Mouse (Mus musculus) thymus, postnatal 10 days (tissue): ENCODE results near the gene Zeb2.
A peak's percentile ranks its signal among the peaks of the same experiment; 100 is the strongest.
"Not testable (repeated sequence)": the region's sequence is repeated elsewhere in the genome, so short reads cannot be mapped to it uniquely, and the experiment has no call there.

Experiments used
- DNase-seq, 2 experiments: peaks; one replicate each; pipeline ENCODE4 v3.0.0; 2021; ENCODE audit warnings: low spot score in 2 of 2

Zeb2 gene

GRCm38 (mm10) chr2:45112021-45112747, 5.0 kb downstream of the Zeb2 start:
- no peak for DNase-seq

DNA sequence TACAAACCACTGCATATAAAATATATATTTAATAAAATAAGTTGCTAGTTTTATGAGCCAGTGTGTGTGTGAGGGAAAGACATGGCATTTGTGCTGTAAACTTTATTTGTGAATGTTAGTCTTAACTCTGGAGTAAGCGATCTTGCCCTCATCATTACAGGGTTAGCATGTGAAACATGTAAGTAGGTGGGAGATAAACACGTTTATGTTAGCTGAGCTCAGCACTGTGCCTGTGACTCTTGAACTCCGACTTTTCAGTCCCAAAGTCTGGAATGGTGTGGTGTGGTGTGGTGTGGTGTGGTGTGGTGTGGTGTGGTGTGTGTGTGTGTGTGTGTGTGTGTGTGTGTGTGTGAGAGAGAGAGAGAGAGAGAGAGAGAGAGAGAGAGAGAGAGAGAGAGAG, 5.6 kb downstream of the Zeb2 start:
- not testable (repeated sequence) for DNase-seq

DNA sequence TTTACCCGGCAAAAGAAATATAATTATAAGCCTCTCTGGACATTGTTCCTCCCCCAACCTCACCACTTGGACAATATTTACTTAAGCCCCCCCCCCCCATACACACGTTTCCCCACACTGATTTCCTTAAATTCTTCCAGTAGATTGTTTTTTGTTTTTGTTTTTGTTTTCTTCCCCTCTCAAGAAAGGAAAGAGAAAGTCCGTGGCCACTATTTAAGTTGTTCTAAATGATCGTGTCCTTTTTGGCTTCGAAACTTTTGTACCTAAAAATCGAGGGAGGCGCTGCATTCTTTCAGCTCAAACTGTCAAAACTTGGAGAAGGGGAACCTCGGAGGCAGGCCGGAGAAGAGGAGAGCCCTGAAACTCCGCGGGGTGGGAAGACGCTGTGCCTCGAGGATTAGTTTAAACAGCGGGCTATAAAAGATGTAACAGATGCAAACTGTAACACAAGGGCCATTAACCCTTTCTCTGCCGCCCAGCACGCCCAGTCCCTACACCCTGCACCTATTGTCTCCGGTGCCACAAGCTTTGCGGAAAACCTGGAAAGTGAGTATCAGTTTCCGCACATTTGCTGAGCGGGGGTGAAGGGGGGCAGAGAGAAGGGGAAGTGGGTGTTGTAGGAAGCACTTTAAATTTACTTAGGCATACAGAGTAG, 6.3 kb downstream of the Zeb2 start:
- DNase-seq, result peak in 1 of 2 experiments; percentile 13

DNA sequence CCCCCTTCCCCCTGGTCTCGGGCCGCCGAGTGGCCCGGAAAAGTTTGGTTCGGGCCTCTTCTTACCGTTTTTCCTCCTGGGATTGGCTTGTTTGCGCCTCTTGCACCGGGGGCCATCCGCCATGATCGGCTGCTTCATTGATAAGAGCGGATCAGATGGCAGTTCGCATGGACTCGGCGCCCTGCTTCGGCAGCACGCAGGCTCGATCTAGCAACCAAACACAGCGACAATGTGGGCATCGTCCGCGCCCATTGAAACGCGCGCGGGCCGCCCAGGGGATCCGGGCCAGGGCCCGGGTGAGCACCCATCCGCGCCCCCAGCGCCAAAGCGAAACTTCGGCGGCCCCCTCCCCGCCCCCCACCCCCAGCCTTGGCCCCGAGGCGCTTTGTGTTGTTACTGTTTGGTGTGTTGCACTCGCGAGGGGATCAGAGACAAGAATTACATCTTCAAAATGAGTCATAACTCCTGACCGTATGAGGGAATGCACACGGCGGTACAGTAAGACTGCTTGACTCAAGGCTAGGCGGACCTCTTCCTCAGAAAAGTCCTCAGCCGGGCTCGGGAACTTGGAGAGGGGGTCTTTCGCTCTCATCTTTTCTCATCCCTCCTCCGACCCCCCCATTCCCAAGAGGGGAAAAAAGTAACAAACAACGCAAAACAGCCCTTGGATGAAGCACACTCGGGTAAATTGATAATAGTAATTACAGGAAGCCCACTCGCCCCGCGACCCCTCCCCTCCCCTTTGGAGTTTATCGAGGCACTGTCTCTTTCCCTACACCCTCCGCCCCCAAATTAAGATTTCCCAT, 7.0 kb downstream of the Zeb2 start:
- peak in 1 of 2 experiments; percentile 33 for DNase-seq

DNA sequence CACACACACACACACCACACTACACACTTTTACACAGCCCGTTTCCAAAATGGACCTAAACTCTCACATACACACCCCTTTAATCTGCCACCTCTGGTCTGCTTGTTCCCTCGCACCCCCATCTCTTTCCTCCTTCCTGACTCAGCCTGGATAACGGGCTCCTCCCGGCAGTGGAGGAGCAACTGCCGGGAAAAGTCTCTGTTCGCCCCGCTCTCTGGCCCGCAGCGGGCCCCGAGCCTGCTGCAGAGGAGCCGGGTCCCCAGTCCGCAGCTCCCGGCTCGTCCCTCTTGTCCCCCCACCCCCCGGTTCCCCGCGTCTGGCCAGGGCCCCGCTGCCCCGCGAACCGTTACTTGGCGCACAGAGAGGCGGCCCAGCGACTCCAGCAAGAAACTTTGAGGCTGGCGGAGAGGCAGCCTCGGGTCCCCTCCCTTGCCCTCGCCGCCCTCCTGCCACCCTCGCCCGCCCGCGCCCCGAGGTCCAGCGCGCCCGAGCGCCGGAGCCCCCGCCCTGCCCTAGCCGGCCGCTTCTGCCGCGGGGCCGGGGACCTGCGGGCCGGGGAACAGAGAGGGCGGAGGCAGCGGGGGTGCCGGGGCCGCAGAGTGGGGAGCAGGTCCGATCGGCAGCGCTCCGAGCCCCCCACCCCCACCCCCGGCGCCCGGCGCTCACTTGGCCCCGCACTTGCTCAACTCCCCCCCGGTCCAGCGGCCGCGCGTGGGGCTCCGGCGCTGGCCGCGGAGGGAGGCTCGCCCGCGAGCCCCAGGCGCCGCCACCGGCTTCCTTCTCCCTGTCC, 7.8 kb downstream of the Zeb2 start:
- DNase-seq, result peak in 1 of 2 experiments; percentile 8

DNA sequence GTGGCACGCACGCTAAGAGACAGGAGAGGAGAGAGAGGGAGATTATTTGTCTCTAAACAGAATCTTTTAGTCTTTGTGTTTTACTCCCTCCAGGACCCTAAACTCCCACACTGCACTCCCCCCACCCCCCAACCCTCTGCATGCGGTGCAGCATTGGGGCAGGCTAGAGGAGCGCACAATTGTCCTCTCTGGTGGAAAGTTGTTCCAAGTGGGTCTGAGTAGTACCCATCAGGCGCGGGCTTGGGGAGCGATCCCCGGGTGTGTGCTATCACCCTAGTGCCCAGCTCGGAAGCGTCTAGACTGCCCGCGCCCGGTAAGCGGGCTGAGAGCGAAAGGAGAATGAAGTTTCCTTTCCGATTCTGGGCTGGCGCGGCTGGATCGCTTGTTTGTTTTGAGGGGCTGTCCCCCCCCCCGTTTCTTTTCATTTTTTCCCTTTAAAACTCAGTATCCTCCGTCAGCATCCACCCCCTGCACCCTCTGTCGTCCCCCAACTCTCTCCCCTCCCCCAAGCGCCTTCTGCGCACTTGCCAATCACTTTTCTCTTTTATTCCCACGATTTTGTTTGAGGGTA, 8.6 kb downstream of the Zeb2 start:
- DNase-seq, result peak; percentile 7 to 17

DNA sequence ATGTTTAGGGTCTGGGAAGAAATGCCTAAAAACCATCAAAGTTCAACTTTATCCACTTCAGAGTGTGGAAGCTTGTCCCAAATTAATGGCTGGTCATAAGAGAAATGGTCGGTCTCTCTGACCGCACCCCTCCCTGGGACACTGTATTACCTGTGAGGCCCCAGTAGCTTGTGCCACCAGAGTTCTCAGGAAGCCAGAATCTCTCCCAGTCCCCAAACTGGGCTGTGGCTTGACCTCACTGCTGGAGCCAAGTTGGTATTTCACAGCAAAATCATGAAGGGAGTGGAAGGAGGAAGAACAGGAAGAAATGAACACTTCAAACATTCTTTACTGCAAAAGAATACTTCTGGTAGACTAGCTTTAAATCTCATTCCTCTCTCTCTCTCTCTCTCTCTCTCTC, 9.6 kb downstream of the Zeb2 start:
- no peak for DNase-seq

GRCm38 (mm10) chr2:45105922-45106851, 11.0 kb downstream of the Zeb2 start:
- DNase-seq, result no peak

DNA sequence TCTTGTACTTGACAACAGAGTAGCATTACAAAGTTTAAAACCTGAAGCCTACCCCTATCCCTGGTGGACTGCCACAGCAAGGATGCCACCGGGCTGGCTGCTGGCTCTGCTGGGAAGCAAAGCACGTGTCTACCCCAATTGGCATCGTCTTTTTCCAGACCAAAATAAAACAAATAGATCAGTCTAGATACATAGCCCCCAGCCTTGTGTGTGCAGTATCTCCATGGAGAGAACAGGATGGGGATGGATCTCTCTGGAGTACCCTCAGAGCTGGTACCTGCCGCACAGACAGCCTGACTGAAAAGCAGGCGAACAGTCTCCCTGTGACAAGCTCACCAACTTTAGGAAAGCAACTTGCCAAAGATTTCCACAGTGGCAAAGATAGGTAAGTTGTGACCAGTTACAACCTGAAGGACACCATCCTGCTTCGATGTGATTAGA, 11.9 kb downstream of the Zeb2 start:
- no peak for DNase-seq

DNA sequence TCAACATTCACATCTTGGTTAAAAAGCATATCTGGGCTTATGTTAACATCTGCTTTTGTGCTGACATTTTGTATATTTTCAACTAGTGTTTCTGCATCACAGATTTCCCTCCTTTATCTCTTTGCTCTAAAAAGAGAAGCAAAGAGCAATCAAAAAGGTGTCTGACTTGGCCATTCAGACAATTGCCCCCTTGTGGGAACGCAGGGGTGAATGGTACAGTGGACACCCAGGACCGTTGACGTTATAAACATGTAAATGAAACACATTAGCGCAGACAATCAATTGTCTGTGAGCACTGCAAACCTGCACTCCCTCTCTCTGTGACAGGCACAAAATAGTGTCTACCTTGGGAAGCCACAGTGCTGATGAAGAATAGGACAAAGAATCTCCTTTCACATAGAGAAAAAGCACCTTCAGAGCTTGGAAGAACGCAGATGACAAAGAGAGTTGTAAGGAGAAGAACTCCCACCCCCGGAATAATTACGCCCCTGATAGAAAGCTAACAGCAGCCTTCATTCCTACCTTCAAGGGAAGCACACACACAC, 12.6 kb downstream of the Zeb2 start:
- no peak for DNase-seq

GRCm38 (mm10) chr2:45104066-45104465, 13.1 kb downstream of the Zeb2 start:
- no peak for DNase-seq

DNA sequence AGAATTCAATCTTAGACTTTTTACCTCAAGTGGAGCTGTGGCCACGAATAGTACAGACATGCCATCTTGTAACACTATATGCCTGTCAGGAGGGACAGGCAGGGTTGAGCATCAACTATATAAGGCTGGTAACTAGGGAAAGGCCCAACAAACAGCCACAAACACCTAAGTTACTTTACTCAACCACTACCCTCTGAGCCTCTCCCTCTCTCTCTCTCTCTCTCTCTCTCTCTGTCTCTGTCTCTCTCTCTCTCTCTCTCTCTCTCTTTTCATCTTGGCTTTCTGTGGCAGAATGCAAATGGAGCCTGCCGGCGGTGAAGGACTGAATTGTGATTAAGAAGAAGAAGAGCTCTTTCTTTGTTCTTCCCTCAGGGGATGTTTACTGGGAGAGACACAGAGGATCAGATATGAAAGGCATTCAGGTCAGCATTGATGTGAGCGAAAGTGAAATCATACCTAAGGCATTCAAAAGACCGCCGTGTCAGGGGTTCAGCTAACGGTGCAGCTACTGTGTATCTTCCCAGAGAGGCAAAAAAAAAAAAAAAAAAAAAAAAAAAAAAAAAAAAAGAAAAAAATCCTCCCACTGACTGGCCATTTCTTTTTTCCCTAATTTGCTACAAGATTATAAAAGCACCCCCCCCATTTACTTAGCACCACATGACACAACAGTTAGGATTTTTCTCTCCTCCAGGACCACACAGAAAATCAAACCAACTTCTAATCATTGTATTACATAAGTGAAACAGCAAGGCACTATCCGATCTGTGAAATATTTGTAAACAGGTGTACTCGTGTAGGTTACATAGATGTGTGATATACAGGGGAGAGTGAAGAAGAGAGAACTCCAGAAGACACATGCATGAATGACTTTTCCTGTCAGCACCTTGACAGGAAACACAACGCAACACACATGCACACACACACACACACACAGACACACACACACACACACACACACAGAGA, 13.9 kb downstream of the Zeb2 start:
- DNase-seq, result no peak

- DNase-seq, result no peak
These were observed 15.0 kb downstream of the Zeb2 start for GRCm38 (mm10) chr2:45102191-45102638.

DNA sequence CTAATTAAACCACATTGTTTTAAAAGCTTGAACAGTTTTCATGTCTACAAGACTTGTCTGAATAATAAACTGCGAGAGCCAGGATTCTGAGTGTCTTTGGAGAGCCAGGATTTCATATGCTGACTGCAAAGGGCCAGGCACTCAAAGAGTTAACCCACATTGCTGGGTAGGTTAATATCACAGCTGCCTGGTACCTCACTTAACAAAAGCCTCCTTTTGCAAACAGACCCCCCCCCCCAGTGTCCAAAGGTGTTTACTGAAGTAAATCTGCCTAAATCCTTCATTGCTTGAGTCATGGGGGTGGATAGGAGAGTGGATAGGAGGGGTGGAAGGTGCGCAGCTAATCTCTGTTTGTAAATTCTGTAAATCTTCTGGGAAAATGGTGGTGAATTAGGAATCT, 15.6 kb downstream of the Zeb2 start:
- no peak for DNase-seq

GRCm38 (mm10) chr2:45101040-45101439, 16.2 kb downstream of the Zeb2 start:
- DNase-seq, result no peak

DNA sequence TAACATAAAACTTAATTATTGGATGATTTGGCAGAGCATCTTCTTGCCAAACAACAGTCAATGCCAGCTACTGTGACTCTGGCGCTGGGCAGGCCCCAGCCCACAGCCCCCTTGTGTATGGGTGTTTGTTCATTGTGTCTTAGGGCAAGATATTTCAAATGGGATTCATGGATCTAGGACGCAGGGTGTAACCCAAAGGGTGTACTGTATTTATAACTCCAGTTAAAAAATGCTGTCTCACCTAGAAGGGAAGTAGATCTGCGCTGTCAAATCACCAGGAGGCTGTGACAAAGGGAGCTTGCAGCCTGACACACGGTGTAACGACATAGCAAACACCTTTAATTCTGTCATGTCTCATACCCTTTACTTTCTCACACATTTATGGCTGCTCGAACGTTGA, 16.6 kb downstream of the Zeb2 start:
- DNase-seq, result no peak

DNA sequence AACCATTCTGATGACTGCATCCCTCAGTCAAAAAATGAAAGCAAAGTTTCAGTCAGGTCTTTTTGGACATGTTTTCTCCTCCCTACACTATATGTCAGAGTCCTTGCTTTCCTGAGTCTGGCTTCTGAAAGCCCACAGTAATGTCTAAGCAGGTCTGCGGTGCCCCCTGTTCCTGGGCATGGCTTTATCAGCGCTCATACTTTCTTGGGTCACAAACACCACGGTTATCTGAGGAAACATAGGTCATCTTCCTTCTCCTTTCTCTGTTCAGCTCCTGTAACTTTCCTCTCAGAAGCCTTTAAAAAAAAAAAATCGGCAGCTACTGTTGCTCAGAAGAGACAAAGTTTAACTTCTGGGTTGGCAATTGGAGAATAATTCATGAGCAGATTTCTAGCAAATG, 17.2 kb downstream of the Zeb2 start:
- no peak for DNase-seq

- DNase-seq, result no peak
These were observed 18.1 kb downstream of the Zeb2 start for GRCm38 (mm10) chr2:45099081-45099480.

DNA sequence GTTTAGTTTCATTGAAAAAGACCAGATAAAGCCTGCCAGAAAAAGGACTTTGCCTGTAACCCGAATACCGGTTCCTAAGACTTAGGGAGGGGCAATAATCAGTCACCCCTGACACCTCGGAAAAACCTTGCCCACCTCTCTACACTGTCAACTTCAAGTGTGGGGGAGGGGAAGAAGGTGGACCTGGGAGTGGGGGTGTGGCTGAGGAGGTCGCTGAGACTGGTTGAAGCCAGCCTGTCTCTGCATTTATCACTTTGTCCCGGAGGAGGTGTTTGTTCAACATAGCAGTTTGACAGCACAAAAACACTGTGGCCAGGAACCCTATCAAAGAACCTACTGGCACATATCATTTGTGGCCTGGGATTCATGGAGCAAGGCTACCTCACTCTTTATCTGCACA, 19.2 kb downstream of the Zeb2 start:
- no peak for DNase-seq
